Mouse (Mus musculus): ENCODE measurements around the gene Gm20388. TPM values are rescaled to one million over a fixed set of nuclear protein-coding genes. Genes with fewer than 3 reads are reported as not detected.

The Gm20388 gene
- polyA plus RNA-seq, 1 experiment from 2014 or later: not detected

- Histone ChIP-seq H3K4me2 (no peak overlapping the region), H3K9ac (no peak overlapping the region), H3K9me3 (replicated peaks) (no peaks in the 10 kb centered on the region), H3K4me1 (replicated peaks) (peaks cover 23% of the 10 kb centered on the region), H3K27me3 (0 out of 2 replicates have a peak, but pooled peaks cover 5% of the 10 kb centered on the region), H3K4me3 (no peak overlapping the region), H3K36me3 (no peaks in the 10 kb centered on the region), H3K27ac (no peak overlapping the region)
- 64% methylated on average over 19 of the region's 19 CpGs for WGBS
- ATAC-seq (replicated peaks; ENCODE audit: insufficient number of reproducible peaks, insufficient read depth, low FRiP score, low read depth): no peak
Observed at GRCm38 (mm10) chr8:120755306-120756297, 845.0 kb downstream of the Gm20388 start.

GRCm38 (mm10) chr8:120758005-120758404, 847.4 kb downstream of the Gm20388 start:
- Histone ChIP-seq H3K36me3 (no peaks in the 10 kb centered on the region), H3K4me2 (no peak overlapping the region), H3K9me3 (replicated peaks) (no peaks in the 10 kb centered on the region), H3K27me3 (0 out of 2 replicates have a peak, but pooled peaks cover 5% of the 10 kb centered on the region), H3K4me1 (replicated peaks) (peaks cover 5% of the 10 kb centered on the region; the same call in 1 of the 2 replicates), H3K9ac (no peak overlapping the region), H3K27ac (no peak overlapping the region), H3K4me3 (no peak overlapping the region)
- no peak for ATAC-seq (replicated peaks; ENCODE audit: insufficient number of reproducible peaks, insufficient read depth, low FRiP score, low read depth)
- 53% methylated on average over 4 of the region's 4 CpGs for WGBS

GRCm38 (mm10) chr8:120759847-120760246, 849.2 kb downstream of the Gm20388 start:
- ATAC-seq (replicated peaks; ENCODE audit: insufficient number of reproducible peaks, insufficient read depth, low FRiP score, low read depth): no peak
- 0 out of 2 replicates have a peak, but pooled peaks cover 1% of the 10 kb centered on the region for H3K27me3 ChIP-seq
- H3K36me3 ChIP-seq: no peaks in the 10 kb centered on the region
- no peak overlapping the region for H3K4me2 ChIP-seq
- H3K27ac ChIP-seq: no peak overlapping the region
- H3K9me3 ChIP-seq (replicated peaks): no peaks in the 10 kb centered on the region
- WGBS: 77% methylated on average over 6 of the region's 6 CpGs
- H3K9ac ChIP-seq: no peak overlapping the region
- no peak overlapping the region for H3K4me3 ChIP-seq
- peaks cover 5% of the 10 kb centered on the region; the same call in 1 of the 2 replicates for H3K4me1 ChIP-seq (replicated peaks)

- Histone ChIP-seq H3K4me2 (no peak overlapping the region), H3K9me3 (replicated peaks) (no peaks in the 10 kb centered on the region), H3K4me1 (replicated peaks) (peaks cover 5% of the 10 kb centered on the region; the same call in 1 of the 2 replicates), H3K27me3 (0 out of 2 replicates have a peak, but pooled peaks cover 3% of the 10 kb centered on the region), H3K36me3 (no peaks in the 10 kb centered on the region), H3K4me3 (no peak overlapping the region), H3K27ac (no peak overlapping the region), H3K9ac (no peak overlapping the region)
- ATAC-seq (replicated peaks; ENCODE audit: insufficient number of reproducible peaks, insufficient read depth, low FRiP score, low read depth): no peak
- 74% methylated on average over 19 of the region's 19 CpGs for WGBS
Observed at GRCm38 (mm10) chr8:120760341-120761215, 849.9 kb downstream of the Gm20388 start.

- no peak for ATAC-seq (replicated peaks; ENCODE audit: insufficient number of reproducible peaks, insufficient read depth, low FRiP score, low read depth)
- no peak overlapping the region for H3K4me2 ChIP-seq
- 0 out of 2 replicates have a peak, but pooled peaks cover 3% of the 10 kb centered on the region for H3K27me3 ChIP-seq
- no peaks in the 10 kb centered on the region for H3K36me3 ChIP-seq
- WGBS: 50% methylated on average over 5 of the region's 5 CpGs
- peaks cover 6% of the 10 kb centered on the region for H3K4me1 ChIP-seq (replicated peaks)
- no peak overlapping the region for H3K4me3 ChIP-seq
- H3K27ac ChIP-seq: no peak overlapping the region
- no peak overlapping the region for H3K9ac ChIP-seq
- no peaks in the 10 kb centered on the region for H3K9me3 ChIP-seq (replicated peaks)
Observed at GRCm38 (mm10) chr8:120763267-120763666, 852.6 kb downstream of the Gm20388 start.

GRCm38 (mm10) chr8:120764638-120765037, 854.0 kb downstream of the Gm20388 start:
- no peak overlapping the region for H3K9ac ChIP-seq
- 0 out of 2 replicates have a peak, but pooled peaks cover 3% of the 10 kb centered on the region for H3K27me3 ChIP-seq
- no peak overlapping the region for H3K27ac ChIP-seq
- no peak overlapping the region for H3K4me3 ChIP-seq
- ATAC-seq (replicated peaks; ENCODE audit: insufficient number of reproducible peaks, insufficient read depth, low FRiP score, low read depth): no peak
- no peaks in the 10 kb centered on the region for H3K9me3 ChIP-seq (replicated peaks)
- H3K4me2 ChIP-seq: no peak overlapping the region
- no peaks in the 10 kb centered on the region for H3K36me3 ChIP-seq
- H3K4me1 ChIP-seq (replicated peaks): peaks cover 18% of the 10 kb centered on the region

- no peak overlapping the region for H3K4me3 ChIP-seq
- no peak overlapping the region for H3K4me2 ChIP-seq
- H3K27ac ChIP-seq: no peak overlapping the region
- H3K36me3 ChIP-seq: no peaks in the 10 kb centered on the region
- peaks cover 18% of the 10 kb centered on the region for H3K4me1 ChIP-seq (replicated peaks)
- 57% methylated on average over 3 of the region's 3 CpGs for WGBS
- no peak overlapping the region for H3K9ac ChIP-seq
- 0 out of 2 replicates have a peak, but pooled peaks cover 3% of the 10 kb centered on the region for H3K27me3 ChIP-seq
- H3K9me3 ChIP-seq (replicated peaks): no peaks in the 10 kb centered on the region
- ATAC-seq (replicated peaks; ENCODE audit: insufficient number of reproducible peaks, insufficient read depth, low FRiP score, low read depth): no peak
Observed at GRCm38 (mm10) chr8:120766622-120767021, 856.0 kb downstream of the Gm20388 start.

- Histone ChIP-seq H3K9me3 (replicated peaks) (no peaks in the 10 kb centered on the region), H3K4me3 (no peak overlapping the region), H3K36me3 (no peaks in the 10 kb centered on the region), H3K27ac (peak overlapping the region; percentile 64), H3K27me3 (peaks cover 3% of the 10 kb centered on the region; the same call in 1 of the 2 replicates), H3K4me2 (peak overlapping the region; percentile 39), H3K4me1 (replicated peaks) (peaks cover 18% of the 10 kb centered on the region), H3K9ac (peak overlapping the region; percentile 25)
- ATAC-seq (replicated peaks; ENCODE audit: insufficient number of reproducible peaks, insufficient read depth, low FRiP score, low read depth): 0 out of 2 replicates have a peak, but pooled peaks have one; percentile 32
- WGBS: 27% methylated on average over 12 of the region's 12 CpGs
Observed at GRCm38 (mm10) chr8:120768454-120769218, 858.0 kb downstream of the Gm20388 start.

- H3K4me1 ChIP-seq (replicated peaks): peaks cover 4% of the 10 kb centered on the region
- H3K9ac ChIP-seq: no peak overlapping the region
- WGBS: 82% methylated on average over 10 of the region's 10 CpGs
- H3K36me3 ChIP-seq: no peaks in the 10 kb centered on the region
- peaks cover 6% of the 10 kb centered on the region; the same call in 1 of the 2 replicates for H3K27me3 ChIP-seq
- ATAC-seq (replicated peaks; ENCODE audit: insufficient number of reproducible peaks, insufficient read depth, low FRiP score, low read depth): no peak
- H3K4me2 ChIP-seq: no peak overlapping the region
- no peaks in the 10 kb centered on the region for H3K9me3 ChIP-seq (replicated peaks)
- H3K4me3 ChIP-seq: no peak overlapping the region
- H3K27ac ChIP-seq: no peak overlapping the region
Observed at GRCm38 (mm10) chr8:120777184-120777583, 866.5 kb downstream of the Gm20388 start.

GRCm38 (mm10) chr8:120777732-120778131, 867.1 kb downstream of the Gm20388 start:
- Histone ChIP-seq H3K27me3 (peaks cover 6% of the 10 kb centered on the region; the same call in 1 of the 2 replicates), H3K36me3 (no peaks in the 10 kb centered on the region), H3K9me3 (replicated peaks) (no peaks in the 10 kb centered on the region), H3K9ac (no peak overlapping the region), H3K4me1 (replicated peaks) (peaks cover 4% of the 10 kb centered on the region), H3K4me3 (no peak overlapping the region), H3K27ac (no peak overlapping the region), H3K4me2 (no peak overlapping the region)
- WGBS: 41% methylated on average over 13 of the region's 13 CpGs
- no peak for ATAC-seq (replicated peaks; ENCODE audit: insufficient number of reproducible peaks, insufficient read depth, low FRiP score, low read depth)
